Mouse (Mus musculus) left cerebral cortex, postnatal 36 days (tissue): ENCODE measurements around the gene Sugt1. TPM values are rescaled to one million over a fixed set of nuclear protein-coding genes. Genes with fewer than 3 reads are reported as not detected.

ENCODE experiments used
- DNase-seq, 2 experiments: peaks; one replicate each; pipeline ENCODE4 v3.0.0; 2021 to 2022; ENCODE audit warnings: low spot score in 2 of 2, mixed read lengths in 1 of 2
- intact Hi-C: fragments of 180-260 bp; cut with DNase I; formaldehyde crosslinking; loops from one replicate; pipeline ENCODE4 v1.15.1; 2025
- total RNA-seq, 2 experiments: library from RNA; stranded (reverse); gene quantifications; 2 replicates each; pipeline ENCODE4 v1.2.3; 2021

The Sugt1 gene
- total RNA-seq, 2 experiments from 2014 or later: 83.0 to 91.4 TPM

DNA sequence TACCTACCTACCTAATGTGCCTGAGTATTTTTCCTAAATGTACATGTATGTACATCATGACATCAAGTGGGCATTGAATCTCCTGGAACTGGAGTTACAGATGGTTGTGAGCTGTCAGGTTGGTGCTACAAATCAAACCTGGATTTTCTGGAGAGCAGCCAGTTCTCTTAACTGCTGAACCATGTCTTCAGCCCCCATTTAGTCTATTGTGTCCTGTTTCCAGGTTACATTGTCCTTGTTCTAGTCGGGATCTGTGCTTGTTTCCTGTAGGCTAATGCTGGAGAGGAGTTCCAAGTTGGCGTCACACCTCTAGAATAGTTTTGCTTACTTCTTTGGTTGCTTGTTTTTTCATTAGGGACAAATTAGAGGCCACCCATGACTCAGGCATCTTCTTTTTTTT, 18.4 kb downstream of the Sugt1 start:
- no peak for DNase-seq
- intact Hi-C loops: no loop called here

DNA sequence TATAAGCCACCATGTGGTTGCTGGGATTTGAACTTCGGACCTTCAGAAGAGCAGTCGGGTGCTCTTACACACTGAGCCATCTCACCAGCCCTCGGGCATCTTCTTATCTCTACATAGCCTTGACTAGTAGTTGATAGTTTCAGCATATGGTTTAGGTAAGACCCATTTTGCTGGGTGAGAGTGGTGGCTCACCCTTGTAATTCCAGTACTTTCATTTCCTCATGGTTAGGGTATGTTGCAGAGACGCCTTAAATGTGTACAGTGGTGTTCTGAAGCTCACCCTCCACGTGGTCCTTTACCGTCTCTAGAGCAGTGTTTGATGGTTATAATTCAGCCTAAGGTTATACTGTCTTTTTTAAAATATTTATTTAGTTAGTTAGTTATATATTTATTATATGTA, 18.9 kb downstream of the Sugt1 start:
- no peak for DNase-seq
- intact Hi-C loops: no loop called here

- intact Hi-C loops: no loop called here
- DNase-seq: peak in 1 of 2 experiments; percentile 10
These were observed 19.4 kb downstream of the Sugt1 start for GRCm38 (mm10) chr14:79606867-79607266.

GRCm38 (mm10) chr14:79607352-79607751, 19.9 kb downstream of the Sugt1 start:
- intact Hi-C loops: no loop called here
- no peak for DNase-seq

DNA sequence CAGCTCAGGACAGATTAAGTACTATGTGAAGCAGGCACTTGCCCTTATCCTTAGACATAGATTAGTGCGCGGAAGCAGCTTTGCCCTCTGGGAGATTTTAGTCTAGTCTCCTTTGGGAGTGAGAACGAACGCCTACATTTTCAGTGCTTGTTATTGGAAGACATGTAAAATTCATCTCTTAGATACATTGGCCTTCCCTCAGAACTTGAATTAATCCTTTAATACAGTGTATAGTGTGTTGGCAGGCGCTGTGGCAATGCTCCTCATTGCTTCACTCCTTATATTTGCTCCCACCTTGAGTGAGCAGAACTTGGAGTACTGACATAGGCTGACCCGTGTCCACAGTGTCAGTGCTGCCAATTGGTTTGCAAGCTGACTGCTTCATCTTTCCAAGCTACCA, 20.8 kb downstream of the Sugt1 start:
- no peak for DNase-seq
- intact Hi-C loops: no loop called here

DNA sequence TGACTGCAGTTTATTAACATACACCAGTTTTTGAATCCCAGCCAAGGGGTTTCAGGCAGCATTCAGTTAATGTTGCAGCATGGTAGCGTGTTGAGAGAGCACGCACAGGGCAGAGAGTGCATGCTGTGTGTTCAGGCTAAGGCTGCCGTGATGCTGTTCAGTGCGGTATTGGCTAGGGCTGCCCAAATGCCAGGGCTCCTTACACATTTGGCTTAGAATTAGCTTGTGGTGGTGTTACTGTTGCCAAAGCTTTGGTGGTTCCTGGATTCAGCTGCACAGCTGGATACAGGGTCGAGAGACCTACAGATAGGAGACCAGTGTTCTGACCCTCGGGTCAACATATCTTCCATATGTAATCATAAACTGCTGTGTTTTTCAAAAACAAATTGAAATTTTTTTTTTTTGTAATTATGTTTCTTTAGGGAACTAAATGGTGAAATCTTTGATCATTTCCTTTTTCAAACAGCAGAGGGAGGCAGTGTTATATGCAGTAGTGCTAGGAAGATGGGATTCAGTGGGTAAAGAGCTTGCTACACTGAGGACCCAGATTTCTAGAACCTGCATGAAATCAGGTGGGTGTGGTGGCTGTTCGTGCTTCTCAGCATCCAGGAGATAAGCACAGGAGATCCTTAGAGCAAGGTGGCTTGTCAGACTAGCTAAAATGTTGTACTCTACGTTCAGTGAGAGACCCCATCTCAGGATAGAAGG, 29.8 kb downstream of the Sugt1 start:
- intact Hi-C loops: loop anchor here (1.0 to 10.0 kb wide), 5 partner anchors 122 to 596 kb away; no protein-coding TSS in a partner anchor
- DNase-seq: peak; percentile 10 to 13

DNA sequence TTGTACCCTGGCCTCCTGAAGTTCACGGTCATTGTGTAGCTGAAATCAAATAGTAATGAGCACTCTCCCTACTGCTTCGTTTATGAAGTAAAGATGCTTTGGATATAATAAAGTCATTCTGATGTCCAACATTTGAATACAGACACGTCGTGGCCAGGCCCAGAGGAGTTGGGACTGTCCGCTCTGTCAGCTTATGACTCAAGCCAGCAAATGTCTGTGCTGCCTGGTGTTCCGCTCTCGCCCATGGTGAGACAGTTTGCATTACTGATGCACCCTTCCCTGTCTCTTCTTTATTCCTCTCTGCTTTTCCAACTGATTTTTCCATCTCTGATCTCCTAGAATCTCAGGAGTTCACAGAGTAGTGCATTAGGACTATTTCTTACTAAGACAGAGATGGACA, 32.3 kb downstream of the Sugt1 start:
- no peak for DNase-seq
- intact Hi-C loops: loop anchor here (5.0 to 10.0 kb wide), 3 partner anchors 147 to 425 kb away; no protein-coding TSS in a partner anchor

DNA sequence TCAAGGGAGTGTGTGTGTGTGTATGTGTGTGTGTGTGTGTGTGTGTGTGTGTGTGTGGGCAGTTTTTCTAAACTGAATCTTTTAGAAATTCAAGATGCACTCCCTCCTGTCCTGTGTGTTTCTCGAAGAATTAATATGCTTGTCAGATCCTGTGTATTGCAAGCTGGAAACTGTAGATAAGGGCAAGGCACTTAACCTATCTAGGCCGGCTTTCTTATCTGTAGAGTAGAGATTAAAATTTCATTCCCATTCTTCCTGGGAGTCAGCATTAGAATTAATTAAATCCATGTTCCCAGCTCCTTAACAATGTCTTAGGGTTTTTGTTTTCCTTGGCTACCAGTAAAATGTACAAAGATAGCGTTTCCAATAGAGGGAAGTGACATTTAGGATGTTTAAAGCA, 33.7 kb downstream of the Sugt1 start:
- intact Hi-C loops: no loop called here
- no peak for DNase-seq

DNA sequence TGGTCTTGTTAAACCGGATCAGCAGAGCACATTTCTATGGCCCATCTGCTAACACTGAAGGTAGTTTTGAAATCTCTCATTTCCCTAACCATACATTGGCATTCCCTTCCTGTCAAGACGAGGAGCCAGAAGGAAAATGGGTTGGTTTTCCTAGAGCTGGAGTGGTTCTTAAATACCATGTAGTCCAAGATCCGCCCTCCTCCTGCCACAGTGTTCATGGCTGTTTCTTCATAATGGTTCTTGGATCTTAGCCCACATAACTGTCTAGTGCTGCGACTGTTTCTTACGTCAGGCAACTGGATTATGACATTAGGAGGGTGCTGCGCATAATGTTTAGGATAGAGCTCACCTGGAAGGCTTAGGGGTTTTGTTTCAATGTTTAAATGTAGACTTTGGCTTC, 44.8 kb downstream of the Sugt1 start:
- DNase-seq: no peak
- intact Hi-C loops: no loop called here

DNA sequence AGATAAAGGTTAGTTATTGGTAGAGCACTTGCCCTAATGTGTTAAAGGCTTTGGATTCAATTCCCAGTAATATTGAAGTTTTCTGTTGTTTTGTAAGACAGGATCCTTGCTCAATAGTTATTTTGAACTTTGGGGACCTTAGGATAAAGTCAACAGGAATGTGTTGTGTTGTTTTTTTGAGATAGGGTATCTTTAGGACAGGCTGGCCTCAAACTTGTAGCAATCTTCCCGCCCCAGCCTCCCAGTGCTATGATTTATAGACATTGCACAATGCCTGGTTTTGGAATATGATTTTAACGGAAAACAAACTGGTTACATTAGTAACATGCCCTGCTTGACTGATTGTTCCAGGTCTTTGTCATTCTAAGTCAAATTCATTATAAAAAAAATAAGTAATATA, 45.7 kb downstream of the Sugt1 start:
- intact Hi-C loops: no loop called here
- DNase-seq: no peak

DNA sequence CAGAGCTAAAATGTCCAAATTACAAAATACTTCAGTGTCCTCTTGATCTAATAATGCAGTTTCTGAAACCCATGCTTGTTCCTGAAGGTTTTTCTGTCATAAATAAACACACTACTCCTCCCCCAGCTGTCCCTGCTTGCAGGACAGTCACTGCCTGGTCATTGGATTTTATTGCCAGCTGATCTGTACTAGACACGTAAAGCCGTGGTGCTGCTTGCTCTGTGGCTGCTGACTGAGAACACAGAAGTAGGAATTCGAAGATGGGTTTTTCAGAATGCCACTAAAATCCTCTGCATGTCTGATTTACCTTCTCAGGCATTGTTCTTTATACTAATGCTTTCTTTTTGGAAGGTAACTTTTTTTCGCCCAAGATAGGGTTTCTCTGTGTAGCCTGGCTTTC, 49.3 kb downstream of the Sugt1 start:
- no peak for DNase-seq
- intact Hi-C loops: no loop called here

GRCm38 (mm10) chr14:79642063-79642462, 54.6 kb downstream of the Sugt1 start:
- intact Hi-C loops: no loop called here
- DNase-seq: no peak

GRCm38 (mm10) chr14:79645378-79645777, 57.9 kb downstream of the Sugt1 start:
- DNase-seq: no peak
- intact Hi-C loops: no loop called here

DNA sequence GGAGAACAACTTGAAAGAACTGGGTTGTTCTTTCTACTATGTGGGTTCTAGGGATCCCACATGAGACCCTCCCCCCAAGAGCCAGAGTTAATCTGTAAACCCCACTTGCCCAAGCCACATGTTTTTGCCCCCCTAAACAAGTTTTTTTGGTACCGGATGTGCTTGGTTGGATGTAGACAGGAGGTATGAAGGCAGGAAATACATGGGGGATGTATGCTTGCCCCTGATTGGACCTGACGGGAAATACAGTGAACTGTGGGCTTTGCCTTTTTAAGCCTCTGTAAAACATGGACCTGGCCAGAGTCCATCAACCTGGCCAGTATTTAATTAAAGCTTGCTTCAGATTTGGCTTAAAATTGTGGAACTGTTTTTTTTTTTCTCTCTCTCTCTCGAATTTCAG, 62.2 kb downstream of the Sugt1 start:
- DNase-seq: no peak
- intact Hi-C loops: no loop called here

DNA sequence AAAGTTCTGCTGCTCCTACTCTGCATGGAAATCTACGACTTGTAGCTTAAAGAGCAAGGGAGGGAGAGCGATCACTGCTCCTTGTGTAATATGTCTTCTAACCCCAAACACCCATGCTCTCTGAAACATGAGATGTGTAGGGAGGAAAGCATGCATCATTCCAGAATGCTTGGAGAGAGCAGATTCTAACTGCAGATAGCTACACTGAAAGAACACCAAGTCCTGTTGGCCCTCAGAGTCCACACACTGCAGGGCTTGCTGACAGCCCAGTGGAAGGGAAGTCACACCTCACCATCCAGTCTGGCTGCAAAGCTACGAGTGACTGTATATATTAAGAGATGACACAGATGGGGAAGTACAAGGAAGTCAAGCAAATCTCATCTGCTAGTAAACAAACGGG, 65.2 kb downstream of the Sugt1 start:
- intact Hi-C loops: no loop called here
- no peak for DNase-seq

GRCm38 (mm10) chr14:79658286-79658685, 70.8 kb downstream of the Sugt1 start:
- intact Hi-C loops: no loop called here
- peak; percentile 56 to 60 for DNase-seq

- no peak for DNase-seq
- intact Hi-C loops: no loop called here
These were observed 71.4 kb downstream of the Sugt1 start for GRCm38 (mm10) chr14:79658748-79659508.

DNA sequence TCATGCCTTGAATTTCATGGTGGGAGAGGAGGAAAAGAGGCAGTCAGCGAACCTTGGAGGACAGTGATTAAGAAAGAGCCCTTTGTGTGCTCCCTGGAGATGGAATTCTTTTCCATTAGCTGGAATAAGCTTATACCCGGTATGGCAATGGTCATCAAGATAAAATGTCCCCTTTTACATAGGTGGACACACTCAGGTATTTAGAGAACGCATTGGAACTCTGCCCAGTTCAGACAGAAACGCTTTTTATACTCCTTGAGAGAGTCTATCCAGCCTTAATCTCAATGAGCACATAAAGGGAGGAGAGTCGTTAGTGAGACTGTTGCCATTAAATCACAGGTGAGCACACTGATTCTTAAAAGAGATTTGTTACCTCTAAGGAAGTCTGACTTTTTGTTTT, 73.0 kb downstream of the Sugt1 start:
- intact Hi-C loops: no loop called here
- DNase-seq: no peak

DNA sequence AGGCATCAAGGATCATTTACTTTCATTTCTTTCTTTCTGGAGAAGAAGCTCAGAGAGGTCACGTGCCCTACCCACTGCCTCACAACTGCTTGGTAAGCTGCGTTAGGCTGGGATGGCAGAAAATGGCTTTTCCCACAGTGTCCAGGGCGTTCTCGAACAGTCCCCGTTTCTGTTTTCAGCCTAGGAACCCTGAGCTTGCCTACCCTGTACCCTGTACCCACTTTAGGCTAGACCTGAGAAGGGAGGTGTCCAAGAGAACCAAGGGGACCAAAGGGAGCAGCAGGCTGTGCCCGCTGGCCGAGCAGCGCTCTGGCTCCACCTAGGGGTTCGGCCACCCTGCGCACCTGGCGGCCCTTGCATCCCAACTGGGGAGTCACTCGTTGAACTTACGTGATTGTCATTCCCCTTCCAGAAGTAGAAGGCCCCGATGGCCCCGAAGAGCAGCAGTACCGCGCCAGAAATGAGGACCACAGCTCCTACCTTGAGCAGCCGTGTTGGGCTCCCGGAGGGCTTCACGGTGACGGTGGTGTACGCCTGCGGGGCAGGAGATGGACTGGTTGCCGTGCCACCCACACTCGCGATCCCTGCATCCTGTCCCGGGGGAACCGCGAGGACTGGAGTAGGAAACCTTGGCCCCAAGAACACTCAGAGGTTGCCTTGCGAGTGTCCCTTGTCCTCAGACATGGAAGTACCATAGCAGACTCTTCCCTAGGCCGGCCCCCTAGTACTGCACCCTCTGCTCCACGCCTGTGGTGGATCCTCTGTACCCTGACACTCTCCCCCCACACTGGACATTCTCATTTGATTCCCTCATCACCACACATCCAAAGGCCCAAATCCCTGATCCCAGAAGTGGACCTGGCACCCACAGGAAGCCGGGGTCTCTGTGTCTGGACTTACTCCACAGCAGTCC, 73.8 kb downstream of the Sugt1 start:
- intact Hi-C loops: no loop called here
- no peak for DNase-seq

DNA sequence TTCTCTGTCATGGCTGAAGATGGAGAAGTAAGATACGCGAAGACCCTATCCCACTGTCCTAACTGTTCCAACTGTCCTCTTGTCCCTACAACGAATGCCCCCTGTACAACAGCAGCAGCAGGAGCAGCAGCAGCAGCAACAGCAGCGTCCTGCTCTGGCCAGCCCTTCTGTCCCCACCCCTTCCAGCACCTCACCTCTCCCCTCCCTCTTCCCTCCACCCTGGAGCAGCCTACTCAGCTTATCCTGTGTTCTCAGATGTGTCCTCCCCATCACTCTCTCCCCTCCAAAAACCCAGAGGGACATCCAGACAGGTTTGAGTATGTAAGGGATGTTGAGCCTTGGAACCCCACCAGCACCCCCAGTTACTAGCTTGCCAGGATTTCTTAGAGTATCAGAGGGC, 74.5 kb downstream of the Sugt1 start, which contains the start of gene Cnmd:
Gene Cnmd (minus strand): TSS at position 170 of the 400 bp plus-strand sequence.
- intact Hi-C loops: no loop called here
- DNase-seq: no peak
